Mouse (Mus musculus) midbrain, embryonic 15.5 days (tissue): ENCODE results near the gene Pld4. TPM values are rescaled to one million over a fixed set of nuclear protein-coding genes. Genes with fewer than 3 reads are reported as not detected.

Experiments
- ATAC-seq: fragments of 200-750 bp; cut with Nextera tagmentation; replicated peaks from 2 replicates; pipeline ENCODE4 v1.8.0; 2017; ENCODE audit warnings: moderate TSS enrichment
- H3K27ac ChIP-seq: fragments of 300-500 bp; sonication (generic); 2 replicates; pipeline ENCODE4 v1.5.1; 2015; ENCODE audit warnings: mild to moderate bottlenecking, inconsistent platforms
- H3K27me3 ChIP-seq: fragments of 300-500 bp; sonication (generic); replicated peaks from 2 replicates; pipeline ENCODE4 v1.6.1; 2015; ENCODE audit warnings: inconsistent platforms
- H3K36me3 ChIP-seq: fragments of 300-500 bp; sonication (generic); replicated peaks from 2 replicates; pipeline ENCODE4 v1.6.1; 2015; ENCODE audit warnings: inconsistent platforms
- H3K4me1 ChIP-seq: fragments of 300-500 bp; sonication (generic); 2 replicates; pipeline ENCODE4 v1.6.1; 2015; ENCODE audit warnings: inconsistent platforms
- H3K4me2 ChIP-seq: fragments of 300-500 bp; sonication (generic); 2 replicates; pipeline ENCODE4 v1.6.1; 2015; ENCODE audit warnings: inconsistent platforms, mild to moderate bottlenecking, moderate library complexity
- H3K4me3 ChIP-seq: fragments of 300-500 bp; sonication (generic); 2 replicates; pipeline ENCODE4 v1.5.1; 2015; ENCODE audit warnings: mild to moderate bottlenecking, inconsistent platforms
- H3K9ac ChIP-seq: fragments of 300-500 bp; sonication (generic); 2 replicates; pipeline ENCODE4 v1.6.1; 2015; ENCODE audit warnings: mild to moderate bottlenecking, inconsistent platforms
- H3K9me3 ChIP-seq: fragments of 300-500 bp; sonication (generic); 2 replicates; pipeline ENCODE4 v1.6.1; 2016; ENCODE audit warnings: inconsistent platforms
- WGBS: fragments of 180-500 bp; shearing (Covaris S2); methylation state at CpG from one replicate; pipeline ENCODE4 v1.1.7; 2015; ENCODE audit warnings: mixed read lengths; 5-methylcytosine and 5-hydroxymethylcytosine counted together
- polyA plus RNA-seq: library from polyadenylated mRNA; unstranded; fragments of >200 nt; fragmentation: Nextera tagmentation; extraction: Ambion mirVana; gene quantifications from 2 replicates; pipeline ENCODE4 v1.2.1, GENCODE M21; 2015

The Pld4 gene
- polyA plus RNA-seq, 1 experiment from 2014 or later, result 7.3 TPM

GRCm38 (mm10) chr12:112727801-112728200 lies 32.7 kb upstream of the Pld4 start:
- Histone ChIP-seq H3K9me3 (no peaks in the 10 kb centered on the region), H3K9ac (no peak overlapping the region)

GRCm38 (mm10) chr12:112730808-112731207 lies 29.6 kb upstream of the Pld4 start:
- Histone ChIP-seq H3K4me3 (no peak overlapping the region), H3K9me3 (no peaks in the 10 kb centered on the region), H3K4me1 (no peaks in the 10 kb centered on the region; the same call in 1 of the 2 replicates), H3K36me3 (peaks cover 30% of the 10 kb centered on the region), H3K4me2 (no peak overlapping the region), H3K27ac (no peak overlapping the region), H3K27me3 (no peaks in the 10 kb centered on the region), H3K9ac (no peak overlapping the region)
- no peak for ATAC-seq
- 88% methylated on average over 14 of the region's 14 CpGs for WGBS

More at GRCm38 (mm10) chr12:112727801-112728200, 32.7 kb upstream of the Pld4 start:
- Histone ChIP-seq H3K4me3 (no peak overlapping the region), H3K4me2 (no peak overlapping the region), H3K27ac (no peak overlapping the region), H3K27me3 (no peaks in the 10 kb centered on the region), H3K4me1 (peaks cover 26% of the 10 kb centered on the region), H3K36me3 (peaks cover 16% of the 10 kb centered on the region)
- WGBS, result 63% methylated on average over 8 of the region's 8 CpGs
- ATAC-seq, result no peak

- 96% methylated on average over 10 of the region's 10 CpGs for WGBS
- Histone ChIP-seq H3K36me3 (peaks cover 45% of the 10 kb centered on the region), H3K27me3 (no peaks in the 10 kb centered on the region), H3K9me3 (no peaks in the 10 kb centered on the region), H3K4me1 (no peaks in the 10 kb centered on the region; the same call in 1 of the 2 replicates), H3K9ac (no peak overlapping the region), H3K27ac (no peak overlapping the region), H3K4me2 (no peak overlapping the region), H3K4me3 (no peak overlapping the region)
- ATAC-seq, result no peak
Measured at GRCm38 (mm10) chr12:112732591-112732990, 27.9 kb upstream of the Pld4 start.

GRCm38 (mm10) chr12:112734108-112734820 lies 26.2 kb upstream of the Pld4 start:
- no peak for ATAC-seq
- 81% methylated on average over 2 of the region's 2 CpGs for whole genome bisulfite sequencing
- H3K27me3 ChIP-seq, result no peaks in the 10 kb centered on the region

GRCm38 (mm10) chr12:112734881-112735655 lies 25.4 kb upstream of the Pld4 start:
- Histone ChIP-seq H3K4me1 (no peaks in the 10 kb centered on the region), H3K9ac (no peak overlapping the region), H3K4me3 (no peak overlapping the region), H3K9me3 (no peaks in the 10 kb centered on the region), H3K27ac (no peak overlapping the region), H3K27me3 (no peaks in the 10 kb centered on the region), H3K36me3 (peaks cover 69% of the 10 kb centered on the region), H3K4me2 (no peak overlapping the region)
- 87% methylated on average over 19 of the region's 19 CpGs for WGBS
- no peak for ATAC-seq

More at GRCm38 (mm10) chr12:112734108-112734820, 26.2 kb upstream of the Pld4 start:
- H3K9me3 ChIP-seq, result no peaks in the 10 kb centered on the region
- no peak overlapping the region for H3K9ac ChIP-seq
- H3K4me2 ChIP-seq, result no peak overlapping the region
- no peak overlapping the region for H3K27ac ChIP-seq
- no peaks in the 10 kb centered on the region for H3K4me1 ChIP-seq
- no peak overlapping the region for H3K4me3 ChIP-seq
- H3K36me3 ChIP-seq, result peaks cover 61% of the 10 kb centered on the region

- peaks cover 74% of the 10 kb centered on the region for H3K36me3 ChIP-seq
- no peaks in the 10 kb centered on the region for H3K27me3 ChIP-seq
- no peak overlapping the region for H3K9ac ChIP-seq
- H3K4me2 ChIP-seq, result no peak overlapping the region
- no peak for ATAC-seq
- no peak overlapping the region for H3K27ac ChIP-seq
- no peaks in the 10 kb centered on the region for H3K4me1 ChIP-seq
- H3K4me3 ChIP-seq, result no peak overlapping the region
- no peaks in the 10 kb centered on the region for H3K9me3 ChIP-seq
- WGBS, result 76% methylated on average over 29 of the region's 29 CpGs
Measured at GRCm38 (mm10) chr12:112735896-112736635, 24.4 kb upstream of the Pld4 start.

- no peaks in the 10 kb centered on the region for H3K4me1 ChIP-seq
- no peaks in the 10 kb centered on the region for H3K9me3 ChIP-seq
- H3K36me3 ChIP-seq, result peaks cover 69% of the 10 kb centered on the region
- H3K27me3 ChIP-seq, result no peaks in the 10 kb centered on the region
- no peak overlapping the region for H3K4me3 ChIP-seq
- H3K27ac ChIP-seq, result no peak overlapping the region
- WGBS, result 88% methylated on average over 10 of the region's 10 CpGs
- ATAC-seq, result no peak
- H3K9ac ChIP-seq, result no peak overlapping the region
- H3K4me2 ChIP-seq, result no peak overlapping the region
Measured at GRCm38 (mm10) chr12:112736636-112736925, 23.9 kb upstream of the Pld4 start.

- no peak for ATAC-seq
- H3K4me1 ChIP-seq, result no peaks in the 10 kb centered on the region
- no peak overlapping the region for H3K4me3 ChIP-seq
- no peak overlapping the region for H3K4me2 ChIP-seq
- peaks cover 65% of the 10 kb centered on the region for H3K36me3 ChIP-seq
- no peaks in the 10 kb centered on the region for H3K27me3 ChIP-seq
- WGBS, result 92% methylated on average over 7 of the region's 7 CpGs
- no peak overlapping the region for H3K9ac ChIP-seq
- H3K27ac ChIP-seq, result no peak overlapping the region
- H3K9me3 ChIP-seq, result no peaks in the 10 kb centered on the region
Measured at GRCm38 (mm10) chr12:112737081-112737480, 23.4 kb upstream of the Pld4 start.

- Histone ChIP-seq H3K9me3 (no peaks in the 10 kb centered on the region), H3K27ac (no peak overlapping the region), H3K4me2 (no peak overlapping the region), H3K9ac (no peak overlapping the region), H3K4me3 (no peak overlapping the region), H3K27me3 (no peaks in the 10 kb centered on the region), H3K36me3 (peaks cover 58% of the 10 kb centered on the region), H3K4me1 (no peaks in the 10 kb centered on the region)
- ATAC-seq, result no peak
- 87% methylated on average over 14 of the region's 14 CpGs for WGBS
Measured at GRCm38 (mm10) chr12:112737761-112738160, 22.7 kb upstream of the Pld4 start.

GRCm38 (mm10) chr12:112738281-112739022 lies 22.0 kb upstream of the Pld4 start:
- WGBS, result 93% methylated on average over 31 of the region's 31 CpGs
- Histone ChIP-seq H3K4me2 (no peak overlapping the region), H3K4me1 (no peaks in the 10 kb centered on the region; the same call in 1 of the 2 replicates), H3K9ac (no peak overlapping the region), H3K4me3 (no peak overlapping the region), H3K36me3 (peaks cover 53% of the 10 kb centered on the region), H3K27ac (no peak overlapping the region), H3K27me3 (no peaks in the 10 kb centered on the region), H3K9me3 (no peaks in the 10 kb centered on the region)
- ATAC-seq, result no peak

- Histone ChIP-seq H3K9ac (no peak overlapping the region), H3K27ac (no peak overlapping the region), H3K9me3 (no peaks in the 10 kb centered on the region), H3K4me1 (no peaks in the 10 kb centered on the region; the same call in 1 of the 2 replicates), H3K4me3 (no peak overlapping the region), H3K36me3 (peaks cover 53% of the 10 kb centered on the region), H3K27me3 (no peaks in the 10 kb centered on the region), H3K4me2 (no peak overlapping the region)
- ATAC-seq, result no peak
- WGBS, result 89% methylated on average over 24 of the region's 24 CpGs
Measured at GRCm38 (mm10) chr12:112739023-112739568, 21.4 kb upstream of the Pld4 start.
